Mouse (Mus musculus) limb, embryonic 14.5 days (tissue): ENCODE measurements around the gene Rela. TPM values are rescaled to one million over a fixed set of nuclear protein-coding genes. Genes with fewer than 3 reads are reported as not detected.

Source experiments
- ATAC-seq: fragments of 200-750 bp; cut with Nextera tagmentation; 2 replicates; pipeline ENCODE4 v1.8.0; 2017; ENCODE audit warnings: low read depth, moderate number of reproducible peaks, moderate TSS enrichment; ENCODE audit not compliant: low FRiP score
- DNase-seq: peaks from one replicate; pipeline ENCODE4 v3.0.0-alpha.2; 2015; ENCODE audit warnings: low spot score
- H3K27ac ChIP-seq: fragments of 300-500 bp; sonication (generic); replicated peaks from 2 replicates; pipeline ENCODE4 v1.5.1; 2014; ENCODE audit warnings: low read depth, mild to moderate bottlenecking, low read length, moderate library complexity, mixed read lengths
- H3K27me3 ChIP-seq: fragments of 300-500 bp; sonication (generic); 2 replicates; pipeline ENCODE4 v1.6.1; 2014; ENCODE audit warnings: low read length, mixed read lengths; ENCODE audit not compliant: control insufficient read depth, insufficient read depth
- H3K36me3 ChIP-seq: fragments of 300-500 bp; sonication (generic); 2 replicates; pipeline ENCODE4 v1.6.1; 2014; ENCODE audit warnings: mild to moderate bottlenecking, low read length, moderate library complexity, mixed read lengths; ENCODE audit not compliant: control insufficient read depth, insufficient read depth
- H3K4me1 ChIP-seq: fragments of 300-500 bp; sonication (generic); 2 replicates; pipeline ENCODE4 v1.6.1; 2014; ENCODE audit warnings: antibody characterized with exemption, low read length, mixed read lengths; ENCODE audit not compliant: control insufficient read depth, insufficient read depth
- H3K4me2 ChIP-seq: fragments of 300-500 bp; sonication (generic); replicated peaks from 2 replicates; pipeline ENCODE4 v1.6.1; 2014; ENCODE audit warnings: low read depth, mild to moderate bottlenecking, low read length, moderate library complexity; ENCODE audit not compliant: severe bottlenecking
- H3K4me3 ChIP-seq: fragments of 300-500 bp; sonication (generic); replicated peaks from 2 replicates; pipeline ENCODE4 v1.5.1; 2014; ENCODE audit warnings: low read length
- H3K9ac ChIP-seq: fragments of 300-500 bp; sonication (generic); 2 replicates; pipeline ENCODE4 v1.6.1; 2014; ENCODE audit warnings: mild to moderate bottlenecking, low read depth, low read length, moderate library complexity; ENCODE audit not compliant: severe bottlenecking
- H3K9me3 ChIP-seq: fragments of 300-500 bp; sonication (generic); 2 replicates; pipeline ENCODE4 v1.6.1; 2016; ENCODE audit warnings: low read length; ENCODE audit not compliant: control insufficient read depth
- POLR2A ChIP-seq: fragments of 200-500 bp; IDR thresholded peaks from 2 replicates; pipeline ENCODE4 v1.8.0; 2012; ENCODE audit warnings: inconsistent platforms, mild to moderate bottlenecking, moderate library complexity, borderline replicate concordance; ENCODE audit not compliant: insufficient read depth, insufficient read length; ENCODE audit errors: extremely low read depth
- WGBS: fragments of 180-500 bp; shearing (Covaris S2); extraction: QIAGEN DNeasy Blood & Tissue Kit; methylation state at CpG from one replicate; pipeline ENCODE4 v1.1.7; 2014; 5-methylcytosine and 5-hydroxymethylcytosine counted together
- polyA plus RNA-seq, 2 experiments: library from polyadenylated mRNA; depleted of rRNA in 1 of 2; stranded (reverse) in 1 of 2; unstranded in 1 of 2; fragments of >200 nt; fragmentation: Nextera tagmentation in 1 of 2; extraction: Ambion mirVana in 1 of 2; gene quantifications; 2 replicates each; pipeline versions ENCODE4 v1.2.1 to v1.2.3; 2012 to 2014

Rela gene
- polyA plus RNA-seq, 2 experiments = 54.8 to 59.8 TPM

DNA sequence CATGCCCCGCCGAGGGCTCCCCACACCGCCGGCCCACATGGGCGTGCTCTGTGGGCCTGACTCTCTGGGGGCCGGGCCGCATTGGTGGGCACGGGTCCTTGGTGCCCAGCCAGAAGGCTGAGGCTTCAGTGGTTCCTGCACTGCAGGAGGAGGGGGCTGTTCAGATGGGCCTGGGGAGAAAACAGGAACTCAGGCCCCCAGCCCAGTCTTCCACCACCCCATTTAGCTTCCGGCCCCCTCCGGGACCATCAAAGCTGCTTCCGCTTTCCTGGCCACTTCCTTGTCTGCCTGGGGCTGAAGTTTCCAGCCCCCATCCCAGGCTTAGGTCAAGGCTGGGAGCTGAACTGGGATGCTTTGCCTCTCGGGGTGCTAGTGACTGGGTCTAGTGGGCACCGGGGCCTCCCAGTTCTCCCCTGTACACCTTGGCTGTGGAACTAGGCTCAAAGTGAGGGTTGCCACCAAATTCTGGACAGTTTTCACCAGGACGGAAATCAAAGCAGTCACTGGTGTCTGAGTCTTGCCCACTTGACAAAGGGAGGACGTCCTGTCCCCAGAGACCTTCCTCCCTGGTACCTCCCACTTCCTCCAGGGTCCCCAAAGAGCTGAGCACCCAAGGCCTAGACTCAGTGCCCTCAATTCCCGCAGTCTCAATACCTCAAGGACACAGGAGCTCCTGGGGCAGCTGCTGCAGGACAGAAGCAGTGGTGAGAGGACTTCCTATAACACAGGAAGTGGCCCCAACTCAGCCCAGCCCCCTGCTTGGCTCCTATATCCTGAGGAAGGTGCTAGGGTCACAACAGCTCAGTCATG lies 23.9 kb downstream of the Rela start:
- 86% methylated on average over 16 of the region's 16 CpGs for WGBS
- Histone ChIP-seq H3K4me2 (peak overlapping the region; percentile 11), H3K9me3 (no peaks in the 10 kb centered on the region), H3K27me3 (no peaks in the 10 kb centered on the region), H3K36me3 (peaks cover 42% of the 10 kb centered on the region), H3K4me1 (peaks cover 15% of the 10 kb centered on the region), H3K9ac (0 out of 2 replicates have a peak overlapping the region, but pooled peaks have one; percentile 21), H3K27ac (no peak overlapping the region), H3K4me3 (no peak overlapping the region)
- no peak for TF ChIP-seq POLR2A
- no peak for ATAC-seq
- DNase-seq = no peak

- Histone ChIP-seq H3K4me2 (peak overlapping the region; percentile 50), H3K36me3 (peaks cover 49% of the 10 kb centered on the region), H3K9me3 (no peaks in the 10 kb centered on the region), H3K27ac (peak overlapping the region; percentile 80), H3K4me1 (peaks cover 15% of the 10 kb centered on the region), H3K27me3 (no peaks in the 10 kb centered on the region), H3K9ac (peak overlapping the region; percentile 54; the same call in 1 of the 2 replicates), H3K4me3 (peak overlapping the region; percentile 46)
- ATAC-seq = no peak
- DNase-seq = no peak
- WGBS = 60% methylated on average over 8 of the region's 8 CpGs
- TF ChIP-seq POLR2A = no peak
Measured at GRCm38 (mm10) chr19:5662310-5662709, 25.0 kb downstream of the Rela start.

- peak; percentile 65; the same call in 1 of the 2 replicates for TF ChIP-seq POLR2A
- ATAC-seq = peak; percentile 91
- no peaks in the 10 kb centered on the region for H3K27me3 ChIP-seq
- under 1% methylated on average over 29 of the region's 32 CpGs for WGBS
- H3K9me3 ChIP-seq = no peaks in the 10 kb centered on the region
- peak within 1 kb of the TSS; percentile 50 for H3K4me2 ChIP-seq
- peak within 1 kb of the TSS; percentile 54 for H3K9ac ChIP-seq
- H3K27ac ChIP-seq = peak within 1 kb of the TSS; percentile 80
- peaks cover 15% of the 10 kb centered on the region for H3K4me1 ChIP-seq
- peak within 1 kb of the TSS; percentile 46 for H3K4me3 ChIP-seq
- peaks cover 50% of the 10 kb centered on the region for H3K36me3 ChIP-seq
- peak; percentile 89 for DNase-seq
Measured at GRCm38 (mm10) chr19:5662981-5663913, 26.0 kb downstream of the Rela start, which contains the start of gene Sipa1. TSS of gene Sipa1 (minus strand) at chr19:5663707.

DNA sequence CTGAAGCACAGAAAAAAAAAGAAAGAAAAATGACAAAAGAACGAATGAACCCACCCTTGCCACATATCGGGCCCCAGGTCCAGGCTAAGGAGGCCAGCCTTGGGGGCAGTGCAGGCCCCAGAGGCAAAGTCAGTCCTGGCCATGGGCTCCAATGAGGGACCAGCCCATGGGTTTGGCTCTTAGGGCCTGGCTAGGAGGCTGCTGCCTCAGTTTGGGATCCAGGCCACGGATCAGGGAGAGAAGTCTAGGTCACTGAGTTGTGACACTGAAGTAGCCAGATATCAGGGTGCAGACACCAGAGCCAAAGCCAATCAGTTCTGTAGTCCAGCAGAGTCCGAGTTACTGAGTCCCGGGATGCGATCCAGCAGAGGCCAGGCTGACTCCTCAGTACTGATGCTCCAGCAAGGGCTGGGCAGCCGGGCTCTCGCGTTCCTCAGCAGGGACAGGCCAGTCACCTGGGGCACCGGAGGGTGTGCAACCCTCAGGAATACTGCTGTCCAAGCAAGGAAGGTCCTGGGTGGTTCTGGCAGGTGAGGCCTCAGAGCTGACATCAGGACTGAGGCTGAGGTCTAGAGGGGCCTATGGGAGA lies 27.5 kb downstream of the Rela start:
- H3K4me3 ChIP-seq = no peak overlapping the region
- no peak for TF ChIP-seq POLR2A
- no peak overlapping the region for H3K4me2 ChIP-seq
- no peak overlapping the region for H3K27ac ChIP-seq
- no peak for DNase-seq
- H3K4me1 ChIP-seq = peaks cover 15% of the 10 kb centered on the region
- peaks cover 61% of the 10 kb centered on the region for H3K36me3 ChIP-seq
- WGBS = 91% methylated on average over 10 of the region's 10 CpGs
- no peaks in the 10 kb centered on the region for H3K9me3 ChIP-seq
- no peaks in the 10 kb centered on the region for H3K27me3 ChIP-seq
- ATAC-seq = no peak
- no peak overlapping the region for H3K9ac ChIP-seq

DNA sequence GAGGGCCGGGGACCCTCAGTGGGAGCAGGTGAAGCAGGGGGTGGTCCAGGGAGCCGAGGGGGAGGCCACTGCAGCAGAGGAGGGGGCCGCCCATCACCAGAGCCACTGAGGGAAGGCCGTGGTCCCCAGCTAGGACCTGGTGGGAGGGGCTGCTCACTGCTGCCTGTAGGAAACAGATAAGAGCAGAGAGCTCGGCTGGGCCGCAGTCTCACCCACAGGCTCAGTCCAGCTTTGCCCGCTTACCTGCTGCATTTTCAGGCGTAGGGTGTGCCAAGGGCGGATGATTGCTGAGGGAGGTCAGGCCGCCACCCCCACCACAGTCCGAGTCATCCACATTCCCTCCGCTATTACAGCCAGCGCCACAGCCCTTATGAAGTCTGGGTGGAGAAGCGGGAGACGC lies 28.2 kb downstream of the Rela start:
- no peak for TF ChIP-seq POLR2A
- DNase-seq (no peak), ATAC-seq (no peak)
- Histone ChIP-seq H3K9ac (no peak overlapping the region), H3K4me1 (peaks cover 15% of the 10 kb centered on the region), H3K36me3 (peaks cover 66% of the 10 kb centered on the region), H3K9me3 (no peaks in the 10 kb centered on the region), H3K4me2 (no peak overlapping the region), H3K27ac (no peak overlapping the region), H3K4me3 (no peak overlapping the region), H3K27me3 (no peaks in the 10 kb centered on the region)
- 87% methylated on average over 15 of the region's 15 CpGs for WGBS
